Mouse (Mus musculus): ENCODE data around the gene Lrrc55.

DNA sequence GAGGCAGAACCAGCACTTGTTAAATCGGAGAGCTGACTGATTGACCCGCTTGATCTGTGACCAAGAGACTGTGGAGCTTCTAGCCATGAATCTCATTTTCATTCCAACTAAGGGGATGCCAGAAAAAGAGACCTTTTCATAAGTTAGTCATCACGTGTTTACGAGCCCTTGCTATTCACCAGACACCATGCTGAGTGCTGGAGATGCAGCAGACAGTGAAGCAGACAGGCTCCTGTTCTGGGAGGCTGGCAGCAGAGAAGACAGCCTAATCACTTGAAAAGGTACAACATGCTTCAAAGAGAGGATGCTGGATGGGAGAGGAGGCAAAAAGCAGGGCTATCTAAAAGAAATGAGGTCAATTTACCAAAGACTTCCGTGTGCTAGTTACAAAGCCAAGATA lies 12.3 kb upstream of the Lrrc55 start:
- TF ChIP-seq CTCF (IDR thresholded peaks at IDR 0.05; ENCODE audit: control insufficient read depth, insufficient read depth, low read length) = no peak
- TF ChIP-seq POLR2A (IDR thresholded peaks at IDR 0.05; ENCODE audit: borderline replicate concordance, control insufficient read depth, low read depth, low read length) = no peak

All from bone marrow, adult 2 months (tissue).